Mouse (Mus musculus): Measurements from ENCODE around the gene Nxph1.

- no peak for TF ChIP-seq CTCF (IDR thresholded peaks at IDR 0.05; ENCODE audit: insufficient read depth, low read depth, low read length)
- no peak for TF ChIP-seq POLR2A (IDR thresholded peaks at IDR 0.05; ENCODE audit: insufficient read depth, low read depth, low read length)
These were observed 129.8 kb downstream of the Nxph1 start for GRCm38 (mm10) chr6:9077793-9078689.
